Mouse (Mus musculus) embryonic facial prominence, embryonic 14.5 days (tissue): Measurements from ENCODE around the gene Arcn1. TPM values are rescaled to one million over a fixed set of nuclear protein-coding genes. Genes with fewer than 3 reads are reported as not detected.
A peak's percentile ranks its signal among the peaks of the same experiment; 100 is the strongest.

Experiments used
- ATAC-seq: fragments of 200-750 bp; cut with Nextera tagmentation; 2 replicates; pipeline ENCODE4 v1.8.0; 2017; ENCODE audit warnings: low read depth, moderate number of reproducible peaks, moderate TSS enrichment
- DNase-seq: peaks from one replicate; pipeline ENCODE4 v3.0.0-alpha.2; 2015; ENCODE audit warnings: low spot score
- H3K27ac ChIP-seq: fragments of 300-500 bp; sonication (generic); replicated peaks from 2 replicates; pipeline ENCODE4 v1.5.1; 2014; ENCODE audit warnings: low read depth, mild to moderate bottlenecking, low read length, moderate library complexity
- H3K27me3 ChIP-seq: fragments of 300-500 bp; sonication (generic); replicated peaks from 2 replicates; pipeline ENCODE4 v1.6.1; 2014; ENCODE audit warnings: low read length; ENCODE audit not compliant: control insufficient read depth, insufficient read depth
- H3K36me3 ChIP-seq: fragments of 300-500 bp; sonication (generic); 2 replicates; pipeline ENCODE4 v1.6.1; 2014; ENCODE audit warnings: low read length, mixed read lengths; ENCODE audit not compliant: control insufficient read depth, insufficient read depth
- H3K4me1 ChIP-seq: fragments of 300-500 bp; sonication (generic); 2 replicates; pipeline ENCODE4 v1.6.1; 2014; ENCODE audit warnings: antibody characterized with exemption, low read length; ENCODE audit not compliant: control insufficient read depth, insufficient read depth
- H3K4me2 ChIP-seq: fragments of 300-500 bp; sonication (generic); 2 replicates; pipeline ENCODE4 v1.6.1; 2014; ENCODE audit warnings: low read depth, mild to moderate bottlenecking, low read length, moderate library complexity, mixed read lengths
- H3K4me3 ChIP-seq: fragments of 300-500 bp; sonication (generic); 2 replicates; pipeline ENCODE4 v1.5.1; 2014; ENCODE audit warnings: low read depth, mild to moderate bottlenecking, low read length
- H3K9ac ChIP-seq: fragments of 300-500 bp; sonication (generic); 2 replicates; pipeline ENCODE4 v1.6.1; 2014; ENCODE audit warnings: low read depth, mild to moderate bottlenecking, low read length, moderate library complexity, mixed read lengths
- H3K9me3 ChIP-seq: fragments of 300-500 bp; sonication (generic); 2 replicates; pipeline ENCODE4 v1.6.1; 2016; ENCODE audit warnings: low read length; ENCODE audit not compliant: control insufficient read depth
- WGBS: fragments of 180-500 bp; shearing (Covaris S2); extraction: QIAGEN DNeasy Blood & Tissue Kit; methylation state at CpG from one replicate; pipeline ENCODE4 v1.1.7; 2014; 5-methylcytosine and 5-hydroxymethylcytosine counted together
- polyA plus RNA-seq: library from polyadenylated mRNA; unstranded; fragments of >200 nt; fragmentation: Nextera tagmentation; extraction: Ambion mirVana; gene quantifications from 2 replicates; pipeline ENCODE4 v1.2.1, GENCODE M21; 2014

The Arcn1 gene
- 220 and 226 TPM in 2 replicates for polyA plus RNA-seq

GRCm38 (mm10) chr9:44767101-44768028 is at the start of gene Arcn1, which contains the start of gene Ift46:
Arcn1 (minus strand) TSS chr9:44767845.
Ift46 (plus strand) TSS chr9:44767908.
- peak; percentile 94 for DNase-seq
- H3K4me1 ChIP-seq, result peaks cover 17% of the 10 kb centered on the region
- ATAC-seq, result peak; percentile 93
- no peaks in the 10 kb centered on the region for H3K36me3 ChIP-seq
- no peaks in the 10 kb centered on the region for H3K9me3 ChIP-seq
- peak within 1 kb of the TSS; percentile 79 for H3K4me3 ChIP-seq
- peak within 1 kb of the TSS; percentile 97 for H3K27ac ChIP-seq
- H3K9ac ChIP-seq, result peak within 1 kb of the TSS; percentile 99
- H3K27me3 ChIP-seq, result no peaks in the 10 kb centered on the region
- H3K4me2 ChIP-seq, result peak within 1 kb of the TSS; percentile 70
- WGBS, result under 1% methylated on average over 66 of the region's 82 CpGs

- Histone ChIP-seq H3K9ac (no peak overlapping the region), H3K4me1 (no peaks in the 10 kb centered on the region), H3K36me3 (peaks cover 100% of the 10 kb centered on the region), H3K4me3 (no peak overlapping the region), H3K27ac (no peak overlapping the region), H3K27me3 (no peaks in the 10 kb centered on the region), H3K9me3 (no peaks in the 10 kb centered on the region), H3K4me2 (no peak overlapping the region)
- 95% methylated on average over 8 of the region's 8 CpGs for WGBS
- no peak for DNase-seq
- ATAC-seq, result no peak
Observed at GRCm38 (mm10) chr9:44814179-44814578, 46.5 kb upstream of the Arcn1 start.

- no peaks in the 10 kb centered on the region for H3K9me3 ChIP-seq
- ATAC-seq (no peak), DNase-seq (no peak)
- H3K4me3 ChIP-seq, result no peak overlapping the region
- no peak overlapping the region for H3K27ac ChIP-seq
- 88% methylated on average over 10 of the region's 10 CpGs for WGBS
- no peaks in the 10 kb centered on the region for H3K4me1 ChIP-seq
- H3K9ac ChIP-seq, result no peak overlapping the region
- no peaks in the 10 kb centered on the region for H3K27me3 ChIP-seq
- no peak overlapping the region for H3K4me2 ChIP-seq
- peaks cover 98% of the 10 kb centered on the region for H3K36me3 ChIP-seq
Observed at GRCm38 (mm10) chr9:44810316-44810715, 42.7 kb upstream of the Arcn1 start.

GRCm38 (mm10) chr9:44807778-44808177 is 40.1 kb upstream of the Arcn1 start:
- Histone ChIP-seq H3K4me1 (no peaks in the 10 kb centered on the region), H3K27ac (no peak overlapping the region), H3K4me3 (no peak overlapping the region), H3K4me2 (no peak overlapping the region), H3K9me3 (no peaks in the 10 kb centered on the region), H3K9ac (no peak overlapping the region), H3K36me3 (peaks cover 81% of the 10 kb centered on the region), H3K27me3 (no peaks in the 10 kb centered on the region)
- ATAC-seq (no peak), DNase-seq (no peak)
- 95% methylated on average over 10 of the region's 10 CpGs for WGBS

GRCm38 (mm10) chr9:44807141-44807540 is 39.5 kb upstream of the Arcn1 start:
- H3K36me3 ChIP-seq, result peaks cover 74% of the 10 kb centered on the region
- H3K4me1 ChIP-seq, result no peaks in the 10 kb centered on the region
- no peak overlapping the region for H3K4me2 ChIP-seq
- H3K9me3 ChIP-seq, result no peaks in the 10 kb centered on the region
- H3K4me3 ChIP-seq, result no peak overlapping the region
- no peak overlapping the region for H3K27ac ChIP-seq
- no peaks in the 10 kb centered on the region for H3K27me3 ChIP-seq
- WGBS, result 69% methylated on average over 5 of the region's 5 CpGs
- DNase-seq (no peak), ATAC-seq (no peak)
- H3K9ac ChIP-seq, result no peak overlapping the region

- H3K4me3 ChIP-seq, result no peak overlapping the region
- no peaks in the 10 kb centered on the region for H3K27me3 ChIP-seq
- no peak overlapping the region for H3K27ac ChIP-seq
- no peaks in the 10 kb centered on the region for H3K9me3 ChIP-seq
- 0 out of 2 replicates have a peak, but pooled peaks cover under 1% of the 10 kb centered on the region for H3K4me1 ChIP-seq
- no peak overlapping the region for H3K4me2 ChIP-seq
- no peak overlapping the region for H3K9ac ChIP-seq
- peaks cover 59% of the 10 kb centered on the region for H3K36me3 ChIP-seq
- WGBS, result 90% methylated on average over 5 of the region's 5 CpGs
- ATAC-seq, result no peak
- DNase-seq, result no peak
Observed at GRCm38 (mm10) chr9:44805536-44805935, 37.9 kb upstream of the Arcn1 start.

GRCm38 (mm10) chr9:44804678-44805077 is 37.0 kb upstream of the Arcn1 start:
- 84% methylated on average over 10 of the region's 10 CpGs for WGBS
- no peak for ATAC-seq
- peaks cover 50% of the 10 kb centered on the region for H3K36me3 ChIP-seq

GRCm38 (mm10) chr9:44802808-44803450 is 35.3 kb upstream of the Arcn1 start, which contains the start of gene Ttc36:
Ttc36 (minus strand) TSS chr9:44803072.
- H3K27ac ChIP-seq, result no peak within 1 kb of the TSS
- H3K9ac ChIP-seq, result no peak within 1 kb of the TSS

More at GRCm38 (mm10) chr9:44804678-44805077, 37.0 kb upstream of the Arcn1 start:
- Histone ChIP-seq H3K27ac (no peak overlapping the region), H3K4me1 (0 out of 2 replicates have a peak, but pooled peaks cover 6% of the 10 kb centered on the region), H3K9me3 (no peaks in the 10 kb centered on the region), H3K4me2 (no peak overlapping the region), H3K4me3 (no peak overlapping the region), H3K9ac (no peak overlapping the region), H3K27me3 (no peaks in the 10 kb centered on the region)
- DNase-seq, result no peak

More at GRCm38 (mm10) chr9:44802808-44803450, 35.3 kb upstream of the Arcn1 start, which contains the start of gene Ttc36:
- Histone ChIP-seq H3K36me3 (peaks cover 33% of the 10 kb centered on the region), H3K4me1 (peaks cover 10% of the 10 kb centered on the region; the same call in 1 of the 2 replicates), H3K4me2 (no peak within 1 kb of the TSS), H3K9me3 (no peaks in the 10 kb centered on the region), H3K4me3 (no peak within 1 kb of the TSS), H3K27me3 (peaks cover 7% of the 10 kb centered on the region; the same call in 1 of the 2 replicates)
- WGBS, result 71% methylated on average over 4 of the region's 4 CpGs
- no peak for DNase-seq
- no peak for ATAC-seq
